Mouse (Mus musculus) T-helper 17 cell (primary cell): ENCODE results near the gene Fev.

Experiments
- in situ Hi-C, 2 experiments: fragments of 300-600 bp; cut with MboI, MseI; formaldehyde crosslinking; loops; 1 replicate in 1 of 2; 2 replicates in 1 of 2; pipeline ENCODE4 v1.15.1; 2025; ENCODE audit warnings: high pct_unique_total_duplicates in 2 of 2

Gene Fev

DNA sequence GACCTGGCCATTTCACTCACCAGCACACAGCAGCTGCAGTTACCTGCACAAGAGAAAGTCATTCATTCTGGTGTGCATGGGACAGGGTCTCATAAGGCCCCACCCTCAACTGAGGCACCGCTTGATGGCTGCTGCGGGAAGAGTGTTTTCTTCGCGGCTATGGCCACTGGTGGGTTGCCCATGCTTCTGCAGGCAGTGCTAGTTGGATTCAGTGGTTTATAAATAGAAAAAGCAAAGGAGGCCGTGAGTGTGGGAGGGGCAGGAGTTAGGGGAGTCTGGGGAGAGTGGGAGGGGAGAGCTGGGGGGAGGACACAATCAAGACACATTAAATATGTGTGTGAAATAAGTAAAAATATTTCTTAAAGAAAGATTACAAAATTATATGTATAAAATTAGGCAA lies 42.1 kb downstream of the Fev start:
- in situ Hi-C loops, result no loop called here

- in situ Hi-C loops, result no loop called here
Observed at GRCm38 (mm10) chr1:74833255-74833654, 52.0 kb downstream of the Fev start.
